Mouse (Mus musculus) ovary, postnatal 10 days (tissue): Measurements from ENCODE around the gene Gm14308.
"Not testable (repeated sequence)": the region's sequence is repeated elsewhere in the genome, so short reads cannot be mapped to it uniquely, and the experiment has no call there.

Source experiments
- DNase-seq: peaks from one replicate; pipeline ENCODE4 v3.0.0; 2022; ENCODE audit warnings: low spot score

Gene Gm14308

DNA sequence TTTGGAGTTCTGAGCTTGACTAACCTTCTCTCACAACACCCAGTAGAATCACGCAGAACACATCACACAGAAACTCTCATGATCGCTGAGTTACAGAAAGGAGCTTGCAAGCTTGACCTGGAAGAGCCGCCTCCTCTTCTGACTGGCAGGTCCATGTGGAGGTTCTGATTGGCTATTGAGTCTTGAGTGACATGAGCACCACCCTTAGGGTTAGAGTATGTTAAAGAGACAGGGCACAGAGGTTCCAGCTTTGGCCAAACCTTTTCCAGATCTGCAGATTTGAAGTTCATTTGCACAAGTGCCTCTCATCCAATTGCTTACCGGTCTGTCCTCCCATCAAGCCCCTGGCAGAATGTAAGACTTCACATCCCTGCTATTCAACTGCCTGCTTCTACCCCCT lies at the start of gene Gm14308:
Gene Gm14308 (minus strand): TSS at position 101 of the 400 bp plus-strand sequence.
- DNase-seq: not testable (repeated sequence)

GRCm38 (mm10) chr2:176670222-176670621 lies 34.1 kb upstream of the Gm14308 start, which contains the start of gene Zfp973:
Gene Zfp973, plus strand, starts transcription at chr2:176670522.
- DNase-seq: not testable (repeated sequence)
